Mouse (Mus musculus) activated CD4-positive, CD25-positive, alpha-beta regulatory T cell, adult 4 months (primary cell): ENCODE measurements around the gene Sds. TPM values are rescaled to one million over a fixed set of nuclear protein-coding genes. Genes with fewer than 3 reads are reported as not detected.

Experiments
- ATAC-seq: one replicate; pipeline ENCODE4 v1.8.0; 2017
- polyA plus RNA-seq, 2 experiments: library from polyadenylated mRNA; unstranded; fragments of 100-300 nt; shearing (Covaris generic); gene quantifications; one replicate each; pipeline ENCODE4 v1.2.1; 2017

Sds gene
- polyA plus RNA-seq, 2 experiments from 2014 or later, result not detected

- no peak for ATAC-seq
Measured at GRCm38 (mm10) chr5:120440733-120441132, 35.6 kb upstream of the Sds start.

GRCm38 (mm10) chr5:120447305-120447704, 29.0 kb upstream of the Sds start:
- no peak for ATAC-seq

GRCm38 (mm10) chr5:120454756-120455337, 21.5 kb upstream of the Sds start:
- no peak for ATAC-seq

GRCm38 (mm10) chr5:120456253-120456652, 20.1 kb upstream of the Sds start:
- no peak for ATAC-seq

- no peak for ATAC-seq
Measured at GRCm38 (mm10) chr5:120456841-120457554, 19.3 kb upstream of the Sds start.

- no peak for ATAC-seq
Measured at GRCm38 (mm10) chr5:120457628-120458027, 18.7 kb upstream of the Sds start.

GRCm38 (mm10) chr5:120459133-120459532, 17.2 kb upstream of the Sds start:
- no peak for ATAC-seq

GRCm38 (mm10) chr5:120461902-120462301, 14.4 kb upstream of the Sds start:
- ATAC-seq, result no peak

GRCm38 (mm10) chr5:120464321-120464720, 12.0 kb upstream of the Sds start:
- ATAC-seq, result no peak

- no peak for ATAC-seq
Measured at GRCm38 (mm10) chr5:120465062-120465461, 11.3 kb upstream of the Sds start.

- no peak for ATAC-seq
Measured at GRCm38 (mm10) chr5:120465860-120466259, 10.5 kb upstream of the Sds start.

- no peak for ATAC-seq
Measured at GRCm38 (mm10) chr5:120467026-120467425, 9.3 kb upstream of the Sds start.

GRCm38 (mm10) chr5:120468336-120468735, 8.0 kb upstream of the Sds start:
- ATAC-seq, result no peak

- no peak for ATAC-seq
Measured at GRCm38 (mm10) chr5:120468830-120469229, 7.5 kb upstream of the Sds start.

- ATAC-seq, result no peak
Measured at GRCm38 (mm10) chr5:120471538-120471937, 4.8 kb upstream of the Sds start.

GRCm38 (mm10) chr5:120472770-120473169, 3.6 kb upstream of the Sds start, which contains the start of gene Sdsl:
Sdsl (minus strand) TSS chr5:120472810.
- ATAC-seq, result no peak

- no peak for ATAC-seq
Measured at GRCm38 (mm10) chr5:120473361-120473760, 3.0 kb upstream of the Sds start.

- no peak for ATAC-seq
Measured at GRCm38 (mm10) chr5:120475861-120476260, 465 bp upstream of the Sds start.

- no peak for ATAC-seq
Measured at GRCm38 (mm10) chr5:120477993-120478392, 1.7 kb downstream of the Sds start.

GRCm38 (mm10) chr5:120479538-120479937, 3.2 kb downstream of the Sds start:
- no peak for ATAC-seq

- ATAC-seq, result no peak
Measured at GRCm38 (mm10) chr5:120481205-120481604, 4.9 kb downstream of the Sds start.

GRCm38 (mm10) chr5:120483399-120483798, 7.1 kb downstream of the Sds start:
- ATAC-seq, result no peak

GRCm38 (mm10) chr5:120487844-120488243, 11.5 kb downstream of the Sds start:
- ATAC-seq, result no peak

- ATAC-seq, result no peak
Measured at GRCm38 (mm10) chr5:120490679-120491192, 14.4 kb downstream of the Sds start.
